Mouse (Mus musculus) heart, adult 11 months (tissue): ENCODE data around the gene Grk3.

ENCODE experiments used
- DNase-seq: peaks from one replicate; pipeline ENCODE4 v3.0.0; 2022

Gene Grk3

DNA sequence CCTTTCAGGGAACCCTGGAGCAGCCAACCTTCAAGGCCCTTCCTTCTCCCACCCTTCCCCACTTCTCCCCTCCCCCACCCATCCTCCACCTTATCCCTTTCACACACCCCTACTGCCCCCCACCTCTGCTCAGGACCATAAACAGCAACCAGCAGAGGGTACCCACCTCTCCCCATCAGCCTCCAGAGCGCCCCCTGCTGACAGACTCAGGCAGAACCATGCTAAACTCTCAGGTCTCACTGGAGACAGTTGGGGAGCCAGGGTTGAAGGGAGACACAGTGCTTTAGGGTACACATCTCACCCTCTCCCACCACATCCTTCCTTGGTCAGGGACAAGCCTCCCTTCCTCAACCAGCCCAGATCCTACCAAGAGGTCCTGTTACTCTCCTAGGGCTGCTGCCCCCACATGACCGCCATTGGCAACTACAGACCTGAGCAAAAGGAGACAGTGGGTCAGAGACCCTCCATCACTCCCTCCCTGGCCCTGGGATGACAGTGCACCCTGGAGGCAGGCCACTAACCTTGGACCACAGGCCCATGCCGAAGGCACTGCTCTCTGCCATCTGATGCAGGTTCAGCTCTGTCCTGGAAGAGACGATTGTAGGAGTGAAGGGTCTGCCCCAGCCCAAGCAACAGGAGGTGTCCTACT, 150.7 kb downstream of the Grk3 start:
- DNase-seq, result peak; percentile 89
